Mouse (Mus musculus) liver, embryonic 13.5 days (tissue): Measurements from ENCODE around the gene Orai2. TPM values are rescaled to one million over a fixed set of nuclear protein-coding genes. Genes with fewer than 3 reads are reported as not detected.
A peak's percentile ranks its signal among the peaks of the same experiment; 100 is the strongest.
"Not testable (repeated sequence)": the region's sequence is repeated elsewhere in the genome, so short reads cannot be mapped to it uniquely, and the experiment has no call there.

Experiments
- ATAC-seq: fragments of 200-750 bp; cut with Nextera tagmentation; 2 replicates; pipeline ENCODE4 v1.8.0; 2017; ENCODE audit warnings: low read depth, mild to moderate bottlenecking, moderate number of reproducible peaks, moderate library complexity
- DNase-seq: peaks from one replicate; pipeline ENCODE4 v3.0.0; 2022
- H3K27ac ChIP-seq: fragments of 300-500 bp; sonication (generic); 2 replicates; pipeline ENCODE4 v1.5.1; 2015; ENCODE audit warnings: moderate library complexity, mild to moderate bottlenecking, inconsistent platforms
- H3K27me3 ChIP-seq: fragments of 300-500 bp; sonication (generic); 2 replicates; pipeline ENCODE4 v1.6.1; 2015; ENCODE audit warnings: mild to moderate bottlenecking, inconsistent platforms
- H3K36me3 ChIP-seq: fragments of 300-500 bp; sonication (generic); 2 replicates; pipeline ENCODE4 v1.6.1; 2015; ENCODE audit warnings: mild to moderate bottlenecking, inconsistent platforms
- H3K4me1 ChIP-seq: fragments of 300-500 bp; sonication (generic); replicated peaks from 2 replicates; pipeline ENCODE4 v1.6.1; 2015; ENCODE audit warnings: inconsistent platforms
- H3K4me2 ChIP-seq: fragments of 300-500 bp; sonication (generic); 2 replicates; pipeline ENCODE4 v1.6.1; 2015; ENCODE audit warnings: inconsistent platforms, mild to moderate bottlenecking, moderate library complexity
- H3K4me3 ChIP-seq: fragments of 300-500 bp; sonication (generic); replicated peaks from 2 replicates; pipeline ENCODE4 v1.5.1; 2015; ENCODE audit warnings: mild to moderate bottlenecking, inconsistent platforms
- H3K9ac ChIP-seq: fragments of 300-500 bp; sonication (generic); 2 replicates; pipeline ENCODE4 v1.6.1; 2015; ENCODE audit warnings: mild to moderate bottlenecking, inconsistent platforms
- H3K9me3 ChIP-seq: fragments of 300-500 bp; sonication (generic); replicated peaks from 2 replicates; pipeline ENCODE4 v1.6.1; 2016; ENCODE audit warnings: inconsistent platforms
- WGBS: fragments of 180-500 bp; shearing (Covaris S2); methylation state at CpG from one replicate; pipeline ENCODE4 v1.1.7; 2015; ENCODE audit not compliant: insufficient replicate concordance; 5-methylcytosine and 5-hydroxymethylcytosine counted together
- polyA plus RNA-seq: library from polyadenylated mRNA; unstranded; fragments of >200 nt; fragmentation: Nextera tagmentation; extraction: Ambion mirVana; gene quantifications from 2 replicates; pipeline ENCODE4 v1.2.1, GENCODE M21; 2015

The Orai2 gene
- polyA plus RNA-seq, 1 experiment from 2014 or later, result 3.8 TPM

DNA sequence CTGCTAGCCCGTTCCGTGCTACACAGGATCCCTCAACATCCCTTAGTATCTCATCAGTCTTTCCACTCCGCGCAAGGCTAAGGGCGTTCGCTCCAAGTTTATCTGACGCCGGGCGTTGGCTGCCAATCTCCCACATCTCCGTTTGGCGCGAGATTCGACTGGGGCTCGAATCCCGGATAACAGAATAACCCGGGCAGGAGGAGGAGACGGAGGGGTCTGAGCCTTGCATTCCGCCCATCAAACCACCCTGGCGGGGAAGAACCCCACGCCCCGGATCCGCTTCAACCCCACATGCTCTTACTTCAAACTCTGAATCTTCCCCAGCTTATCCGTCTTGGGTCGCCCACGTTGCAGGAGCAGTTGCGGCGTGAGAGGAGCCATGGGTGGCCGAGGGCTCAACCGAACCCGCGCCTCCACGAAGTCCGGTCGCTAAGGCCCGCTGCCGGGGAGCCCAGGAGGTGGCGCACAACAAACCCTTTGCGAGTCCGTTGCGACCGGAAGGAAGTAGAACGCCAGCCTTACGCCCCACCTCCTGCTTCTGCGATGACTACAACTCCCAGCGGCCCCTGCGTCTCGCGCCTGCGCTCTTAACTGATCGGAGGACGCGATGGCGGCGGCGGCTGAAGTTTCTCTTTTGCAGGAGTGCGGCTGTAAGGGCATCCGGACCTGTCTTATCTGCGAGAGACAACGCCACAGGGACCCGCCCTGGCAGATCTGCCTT lies 34.8 kb downstream of the Orai2 start, which contains the start of the genes Lrwd1 and Alkbh4:
Gene Lrwd1, minus strand, starts transcription at position 504 of the 721 bp plus-strand sequence.
Gene Alkbh4, plus strand, starts transcription at position 576 of the 721 bp plus-strand sequence.
- H3K4me3 ChIP-seq, result peak within 1 kb of the TSS; percentile 74
- under 1% methylated on average over 60 of the region's 60 CpGs for WGBS
- peak within 1 kb of the TSS; percentile 81 for H3K4me2 ChIP-seq
- H3K36me3 ChIP-seq, result peaks cover 69% of the 10 kb centered on the region
- H3K4me1 ChIP-seq, result peaks cover 42% of the 10 kb centered on the region
- DNase-seq (peak; percentile 95), ATAC-seq (peak; percentile 90)
- peak within 1 kb of the TSS; percentile 84 for H3K9ac ChIP-seq
- peak within 1 kb of the TSS; percentile 91 for H3K27ac ChIP-seq
- H3K27me3 ChIP-seq, result no peaks in the 10 kb centered on the region
- H3K9me3 ChIP-seq, result no peaks in the 10 kb centered on the region

DNA sequence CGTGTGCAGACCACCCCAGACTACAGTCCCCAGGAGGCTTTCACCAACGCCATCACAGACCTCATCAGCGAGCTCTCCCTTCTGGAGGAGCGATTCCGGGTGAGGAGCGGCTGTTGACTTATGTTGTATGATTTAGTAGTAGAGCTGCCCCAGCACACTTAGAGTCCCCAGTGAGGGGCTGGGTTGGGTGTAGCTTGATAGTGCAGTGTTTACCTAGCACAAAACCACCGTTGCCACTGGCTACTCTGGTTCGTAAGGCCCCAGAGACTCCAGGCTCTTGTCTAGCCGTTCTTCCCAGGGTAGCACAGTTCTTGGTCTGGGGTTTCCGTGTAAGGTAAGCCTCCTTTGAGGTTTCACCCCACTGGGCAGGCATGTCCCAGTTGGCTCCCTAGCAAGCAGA lies 48.3 kb downstream of the Orai2 start:
- DNase-seq (no peak), ATAC-seq (no peak)
- 86% methylated on average over 10 of the region's 10 CpGs for WGBS
- peaks cover 23% of the 10 kb centered on the region for H3K4me1 ChIP-seq
- H3K4me3 ChIP-seq, result no peak overlapping the region
- peaks cover 83% of the 10 kb centered on the region for H3K36me3 ChIP-seq
- no peak overlapping the region for H3K27ac ChIP-seq
- no peak overlapping the region for H3K9ac ChIP-seq
- H3K27me3 ChIP-seq, result no peaks in the 10 kb centered on the region
- no peaks in the 10 kb centered on the region for H3K9me3 ChIP-seq
- H3K4me2 ChIP-seq, result no peak overlapping the region

DNA sequence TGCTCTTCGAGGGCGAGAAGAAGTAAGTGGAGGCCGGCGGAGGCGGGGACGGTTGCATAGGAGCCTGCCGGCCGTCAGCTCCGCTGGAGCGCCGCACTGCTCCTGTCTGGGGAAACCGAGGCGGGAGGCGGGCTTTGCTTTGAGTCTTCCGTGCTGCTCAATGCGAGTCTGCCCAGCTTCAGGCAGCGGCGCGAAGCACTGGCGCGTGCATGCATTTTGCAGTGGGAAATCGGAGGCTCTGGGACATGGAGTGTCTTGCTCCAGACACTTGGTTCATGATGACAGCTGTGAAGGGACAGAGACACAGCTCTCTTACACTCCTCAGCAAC lies 53.8 kb downstream of the Orai2 start:
- H3K4me3 ChIP-seq, result peak overlapping the region; percentile 87
- no peaks in the 10 kb centered on the region for H3K9me3 ChIP-seq
- H3K4me2 ChIP-seq, result peak overlapping the region; percentile 95
- H3K36me3 ChIP-seq, result peaks cover 29% of the 10 kb centered on the region
- 0% methylated on average over 22 of the region's 22 CpGs for WGBS
- peak overlapping the region; percentile 72 for H3K27ac ChIP-seq
- H3K27me3 ChIP-seq, result no peaks in the 10 kb centered on the region
- peaks cover 33% of the 10 kb centered on the region for H3K4me1 ChIP-seq
- H3K9ac ChIP-seq, result peak overlapping the region; percentile 89
- ATAC-seq (peak; percentile 78), DNase-seq (no peak)

DNA sequence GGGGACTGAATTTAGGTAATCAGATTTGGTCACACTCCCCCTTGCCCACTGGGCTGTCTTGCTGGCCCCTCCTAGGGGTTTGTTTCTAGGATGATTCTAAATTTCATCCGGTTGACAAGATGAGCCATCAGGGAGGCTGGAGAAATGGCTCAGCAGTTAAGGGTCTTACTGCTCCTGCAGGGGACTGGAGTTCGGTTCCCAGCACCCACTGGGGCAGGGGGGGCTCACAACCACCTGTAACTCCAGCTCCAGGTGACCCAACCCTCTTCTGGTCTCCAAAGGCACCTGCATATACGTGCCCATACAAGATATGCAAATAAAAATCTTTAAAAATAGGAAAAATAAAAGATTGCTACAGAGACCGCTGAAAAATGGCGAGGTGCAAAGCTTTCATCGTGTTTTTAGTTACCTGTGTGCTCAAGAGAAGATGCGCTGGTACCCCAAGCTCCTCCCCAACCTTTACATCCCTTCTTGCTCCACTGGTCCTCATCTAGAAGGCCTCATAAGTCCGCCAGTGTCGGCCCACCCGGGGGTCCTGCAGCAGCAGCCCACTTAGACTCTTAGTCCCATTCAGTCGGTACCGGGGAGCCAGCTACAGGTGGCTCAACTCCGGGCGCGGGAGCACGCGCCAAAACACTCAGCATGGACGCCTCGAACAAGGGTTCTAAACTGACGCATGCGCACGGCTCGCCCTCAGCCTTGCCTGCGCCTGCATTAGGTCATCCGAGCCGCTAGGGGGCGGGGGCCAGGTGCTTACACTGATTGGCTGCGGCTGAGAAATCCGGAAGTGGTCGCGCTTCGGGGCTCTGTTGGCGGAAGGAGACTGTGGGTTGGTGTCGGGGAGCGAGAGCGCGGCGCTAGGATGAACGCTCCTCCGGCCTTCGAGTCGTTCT lies 54.4 kb downstream of the Orai2 start, which contains the start of gene Polr2j:
Gene Polr2j, plus strand, starts transcription at position 741 of the 893 bp plus-strand sequence.
- H3K9ac ChIP-seq, result peak within 1 kb of the TSS; percentile 89
- peak within 1 kb of the TSS; percentile 87 for H3K4me3 ChIP-seq
- ATAC-seq (peak; percentile 96), DNase-seq (peak; percentile 97)
- no peaks in the 10 kb centered on the region for H3K9me3 ChIP-seq
- H3K36me3 ChIP-seq, result peaks cover 23% of the 10 kb centered on the region
- WGBS, result 2% methylated on average over 42 of the region's 42 CpGs
- H3K27ac ChIP-seq, result peak within 1 kb of the TSS; percentile 72
- no peaks in the 10 kb centered on the region for H3K27me3 ChIP-seq
- H3K4me2 ChIP-seq, result peak within 1 kb of the TSS; percentile 95
- peaks cover 33% of the 10 kb centered on the region for H3K4me1 ChIP-seq

DNA sequence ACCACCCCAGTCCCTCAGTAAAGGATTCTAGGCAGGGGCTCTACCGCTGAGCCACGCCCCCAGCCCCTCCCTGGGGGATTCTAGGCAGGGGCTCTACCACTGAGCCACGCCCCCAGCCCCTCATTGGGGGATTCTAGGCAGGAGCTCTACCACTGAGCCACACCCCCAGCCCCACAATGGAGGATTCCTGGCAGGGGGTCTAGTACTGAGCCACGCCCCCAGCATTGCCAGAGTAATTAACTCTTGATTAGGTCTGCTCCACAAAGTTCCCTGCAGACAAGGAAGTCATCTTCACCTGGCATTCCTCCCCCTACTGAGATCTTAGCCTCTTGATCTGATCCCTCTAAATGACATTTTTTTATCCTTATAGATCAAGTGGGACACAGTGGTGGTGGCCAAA lies 57.0 kb downstream of the Orai2 start:
- H3K9ac ChIP-seq, H3K9me3 ChIP-seq, H3K4me2 ChIP-seq, H3K27ac ChIP-seq, H3K4me3 ChIP-seq, H3K27me3 ChIP-seq, DNase-seq, ATAC-seq, H3K36me3 ChIP-seq: not testable (repeated sequence)
- H3K4me1 ChIP-seq, result peaks cover 36% of the 10 kb centered on the region
- 26% methylated on average over 4 of the region's 4 CpGs for WGBS

DNA sequence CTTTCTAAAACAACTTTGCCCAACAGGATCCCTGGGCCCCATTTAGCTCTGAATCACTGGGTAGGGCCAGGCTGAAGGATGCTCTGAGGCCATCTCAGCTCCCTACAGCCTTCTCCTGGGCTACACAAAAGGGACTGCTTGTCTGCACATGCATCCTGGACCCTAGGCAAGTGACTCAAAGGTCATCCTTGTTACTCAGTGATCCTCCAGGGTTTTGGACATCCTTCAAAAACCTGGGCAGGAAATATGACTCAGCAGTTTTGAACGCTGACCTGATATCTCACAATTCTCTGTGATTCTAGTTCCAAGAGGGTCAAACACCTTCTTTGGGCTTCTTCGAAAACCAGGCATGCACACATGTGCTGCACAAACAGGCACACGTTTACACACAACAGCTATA lies 61.5 kb downstream of the Orai2 start:
- H3K27me3 ChIP-seq, result no peaks in the 10 kb centered on the region
- H3K4me3 ChIP-seq, result no peak overlapping the region
- H3K9me3 ChIP-seq, result peaks cover 9% of the 10 kb centered on the region; the same call in 1 of the 2 replicates
- ATAC-seq (no peak), DNase-seq (no peak)
- H3K9ac ChIP-seq, result no peak overlapping the region
- peaks cover 17% of the 10 kb centered on the region for H3K4me1 ChIP-seq
- no peak overlapping the region for H3K27ac ChIP-seq
- H3K4me2 ChIP-seq, result no peak overlapping the region
- H3K36me3 ChIP-seq, result no peaks in the 10 kb centered on the region
- WGBS, result 42% methylated on average over 3 of the region's 3 CpGs

DNA sequence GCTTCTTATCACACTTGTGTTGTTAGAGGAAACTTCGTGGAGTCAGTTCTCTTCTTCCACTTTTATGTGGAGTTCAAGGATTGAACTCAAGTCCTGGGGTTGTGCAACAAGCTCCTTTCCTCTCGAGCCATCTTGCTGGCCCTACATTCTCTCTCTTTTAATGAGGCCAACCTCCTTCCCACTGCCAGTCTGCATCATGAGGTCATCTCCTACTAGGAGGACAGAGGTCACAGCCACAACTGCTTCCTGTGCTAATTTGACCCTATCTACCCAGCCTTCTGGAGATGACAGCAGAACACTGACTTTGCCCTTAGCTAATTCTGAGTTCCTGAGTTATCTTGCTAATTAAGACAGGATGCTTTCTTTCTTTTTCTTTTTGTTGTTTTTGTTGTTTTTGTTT lies 62.0 kb downstream of the Orai2 start:
- Histone ChIP-seq H3K4me1 (peaks cover 17% of the 10 kb centered on the region), H3K9me3 (peaks cover 9% of the 10 kb centered on the region; the same call in 1 of the 2 replicates), H3K27ac (no peak overlapping the region; the same call in 1 of the 2 replicates), H3K4me2 (no peak overlapping the region), H3K4me3 (no peak overlapping the region), H3K27me3 (0 out of 2 replicates have a peak, but pooled peaks cover 3% of the 10 kb centered on the region), H3K9ac (no peak overlapping the region), H3K36me3 (no peaks in the 10 kb centered on the region)
- WGBS, result 37% methylated on average over 2 of the region's 2 CpGs
- DNase-seq (no peak), ATAC-seq (no peak)

DNA sequence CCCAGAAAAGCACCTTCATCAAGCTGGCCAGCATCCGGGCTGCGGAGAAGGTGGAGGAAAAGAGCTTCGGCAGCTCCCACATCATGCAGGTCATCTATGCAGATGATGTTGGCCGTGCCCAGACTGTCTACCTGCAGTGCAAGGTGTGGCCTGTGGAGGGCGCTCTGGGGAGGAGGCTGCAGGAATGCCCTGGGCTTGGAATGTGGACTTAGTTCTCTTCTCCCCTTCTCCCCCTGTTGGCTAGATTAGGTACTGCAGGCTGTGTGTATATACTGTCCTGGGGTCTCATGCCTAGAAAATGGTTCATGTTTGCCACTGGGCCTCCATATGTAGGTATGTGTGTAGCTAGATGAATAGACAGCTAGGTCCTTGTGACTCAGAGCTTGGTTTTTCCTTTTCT lies 66.0 kb downstream of the Orai2 start:
- ATAC-seq, result no peak

DNA sequence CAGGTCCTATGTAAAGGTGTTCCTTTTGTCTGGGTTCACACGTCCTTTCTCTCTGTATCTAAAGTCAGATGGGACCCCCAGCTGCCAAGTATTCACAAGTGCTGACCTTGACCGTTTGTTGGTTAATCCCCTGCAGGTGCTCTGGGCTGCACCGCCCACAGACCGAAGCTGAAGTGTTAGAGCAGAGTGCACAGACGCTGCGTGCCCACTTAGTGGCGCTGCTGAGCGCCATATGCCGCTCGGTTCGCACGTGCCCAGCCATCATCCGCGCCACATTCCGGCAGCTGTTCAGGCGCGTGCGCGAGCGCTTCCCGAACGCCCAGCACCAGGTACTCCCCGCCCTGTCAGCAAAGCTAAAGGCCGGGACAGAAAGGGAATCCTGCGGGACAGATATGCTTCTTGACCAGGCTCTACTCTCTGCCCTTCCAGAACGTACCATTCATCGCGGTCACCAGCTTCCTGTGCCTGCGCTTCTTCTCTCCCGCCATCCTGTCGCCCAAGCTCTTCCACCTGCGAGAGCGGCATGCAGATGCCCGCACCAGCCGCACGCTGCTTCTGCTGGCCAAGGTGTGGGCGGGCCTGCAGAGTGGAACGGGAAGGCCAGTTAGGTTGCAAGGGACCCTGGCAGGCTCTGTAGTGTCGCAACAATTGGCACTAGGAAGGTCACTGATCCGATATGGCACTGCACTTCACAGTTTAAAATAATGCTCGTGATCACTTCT lies 68.3 kb downstream of the Orai2 start:
- peak overlapping the region; percentile 59 for H3K9ac ChIP-seq
- DNase-seq, result peak; percentile 60
- H3K27ac ChIP-seq, result no peak overlapping the region
- peak; percentile 79 for ATAC-seq
- H3K4me1 ChIP-seq, result peaks cover 17% of the 10 kb centered on the region
- H3K27me3 ChIP-seq, result 0 out of 2 replicates have a peak, but pooled peaks cover 9% of the 10 kb centered on the region
- WGBS, result 5% methylated on average over 41 of the region's 41 CpGs
- no peaks in the 10 kb centered on the region for H3K36me3 ChIP-seq
- H3K9me3 ChIP-seq, result peaks cover 9% of the 10 kb centered on the region; the same call in 1 of the 2 replicates
- peak overlapping the region; percentile 44 for H3K4me3 ChIP-seq
- H3K4me2 ChIP-seq, result peak overlapping the region; percentile 69

More for the DNA sequence above, 66.0 kb downstream of the Orai2 start:
- Histone ChIP-seq H3K9ac (no peak overlapping the region), H3K27me3 (0 out of 2 replicates have a peak, but pooled peaks cover 9% of the 10 kb centered on the region), H3K27ac (no peak overlapping the region), H3K4me1 (peaks cover 29% of the 10 kb centered on the region), H3K9me3 (peaks cover 9% of the 10 kb centered on the region; the same call in 1 of the 2 replicates), H3K36me3 (no peaks in the 10 kb centered on the region), H3K4me3 (no peak overlapping the region), H3K4me2 (no peak overlapping the region)
- WGBS, result 68% methylated on average over 5 of the region's 5 CpGs
- peak; percentile 32 for DNase-seq

DNA sequence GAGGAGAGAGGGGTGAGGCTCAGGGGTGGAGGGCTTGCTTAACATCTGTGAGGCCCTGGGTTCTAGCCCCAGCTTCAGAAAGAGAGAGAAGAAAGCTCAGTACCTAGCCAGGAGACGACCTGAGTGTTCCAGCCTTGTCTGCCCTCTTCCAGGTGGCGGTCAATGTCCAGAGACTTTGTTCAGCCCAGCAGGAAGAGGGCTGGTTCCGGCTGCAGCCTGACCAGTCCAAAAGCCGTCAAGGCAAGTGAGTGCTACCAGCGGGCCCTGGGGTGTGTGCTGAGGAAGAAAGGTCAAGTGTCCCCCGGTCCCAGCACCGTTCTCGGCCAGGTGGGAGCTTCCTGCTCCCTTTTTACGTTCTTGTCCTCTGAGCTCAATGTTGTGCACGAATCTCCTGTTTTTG lies 72.0 kb downstream of the Orai2 start:
- ATAC-seq (no peak), DNase-seq (no peak)
- H3K36me3 ChIP-seq, result no peaks in the 10 kb centered on the region
- 0 out of 2 replicates have a peak, but pooled peaks cover 5% of the 10 kb centered on the region for H3K27me3 ChIP-seq
- no peak overlapping the region for H3K9ac ChIP-seq
- H3K9me3 ChIP-seq, result no peaks in the 10 kb centered on the region
- no peak overlapping the region for H3K4me2 ChIP-seq
- H3K27ac ChIP-seq, result no peak overlapping the region
- peaks cover 15% of the 10 kb centered on the region for H3K4me1 ChIP-seq
- WGBS, result 68% methylated on average over 10 of the region's 10 CpGs
- no peak overlapping the region for H3K4me3 ChIP-seq
